Mouse (Mus musculus) CH12.LX (cell line): ENCODE data around the gene Gbgt1. TPM values are rescaled to one million over a fixed set of nuclear protein-coding genes. Genes with fewer than 3 reads are reported as not detected.

Source experiments
- DNase-seq: peaks from one replicate; pipeline ENCODE4 v3.0.0-alpha.2; 2013; ENCODE audit errors: extremely low read depth
- H3K27ac ChIP-seq: 2 replicates; pipeline ENCODE4 v1.5.1; 2012; ENCODE audit warnings: low read depth, mild to moderate bottlenecking, control low read depth, moderate library complexity; ENCODE audit not compliant: insufficient read depth
- H3K27me3 ChIP-seq: replicated peaks from 2 replicates; pipeline ENCODE3; 2012; ENCODE audit warnings: inconsistent platforms
- H3K36me3 ChIP-seq, 2 experiments: replicated peaks in 1 of 2; 2 replicates each; pipeline versions ENCODE3 to v1.6.1; 2012; ENCODE audit warnings: inconsistent platforms in 1 of 2, low read length in 1 of 2, mild to moderate bottlenecking in 1 of 2, mixed read lengths in 1 of 2, moderate library complexity in 1 of 2; ENCODE audit not compliant: control insufficient read depth in 1 of 2, insufficient read depth in 1 of 2
- H3K4me1 ChIP-seq, 2 experiments: 2 replicates each; pipeline ENCODE4 v1.6.1; 2012; ENCODE audit warnings: inconsistent platforms in 1 of 2, moderate library complexity in 1 of 2; ENCODE audit not compliant: insufficient read depth in 2 of 2, control insufficient read depth in 1 of 2
- H3K4me2 ChIP-seq: 2 replicates; pipeline ENCODE4 v1.6.1; 2012; ENCODE audit warnings: low read depth, mild to moderate bottlenecking, control low read depth; ENCODE audit not compliant: poor library complexity, insufficient read depth, severe bottlenecking
- H3K4me3 ChIP-seq, 3 experiments: fragments of 150-350 bp in 1 of 3; sonication (generic) in 1 of 3; replicated peaks in 1 of 3; 2 replicates each; pipeline versions ENCODE3 to v1.5.1; 2011 to 2012; ENCODE audit warnings: low read depth in 2 of 3, low read length in 2 of 3, mild to moderate bottlenecking in 2 of 3, moderate library complexity in 2 of 3, control low read depth in 1 of 3, improper control_type of control experiment in 1 of 3, inconsistent platforms in 1 of 3, mixed read lengths in 1 of 3; ENCODE audit not compliant: poor library complexity in 1 of 3
- H3K79me2 ChIP-seq: replicated peaks from 2 replicates; pipeline ENCODE4 v1.6.1; 2012; ENCODE audit warnings: mild to moderate bottlenecking, moderate library complexity; ENCODE audit not compliant: control insufficient read depth, poor library complexity, insufficient read depth, severe bottlenecking; ENCODE audit errors: extremely low read depth
- H3K9ac ChIP-seq: 2 replicates; pipeline ENCODE4 v1.6.1; 2012; ENCODE audit warnings: low read depth, mild to moderate bottlenecking, control low read depth, moderate library complexity; ENCODE audit not compliant: insufficient read depth
- H3K9me3 ChIP-seq: replicated peaks from 2 replicates; pipeline ENCODE3; 2012; ENCODE audit warnings: low read length, inconsistent platforms, mixed read lengths
- NELFE ChIP-seq: IDR thresholded peaks from 2 replicates; pipeline ENCODE4 v1.6.1; 2011; ENCODE audit warnings: low read depth, low read length, improper control_type of control experiment
- PAX5 ChIP-seq: IDR thresholded peaks from 2 replicates; pipeline ENCODE4 v1.6.1; 2012; ENCODE audit warnings: low read length, inconsistent platforms, mixed read lengths
- USF1 ChIP-seq: IDR thresholded peaks from 2 replicates; pipeline ENCODE4 v1.6.1; 2014; ENCODE audit warnings: low read depth, mild to moderate bottlenecking, inconsistent platforms, low read length, improper control_type of control experiment
- dilution Hi-C: fragments of 300-500 bp; cut with MboI; formaldehyde crosslinking; loops from 2 replicates; pipeline ENCODE4 v1.14.3; 2020; ENCODE audit warnings: low sequenced_read_pairs; ENCODE audit not compliant: extremely low pct_unique_long_range_greater_than_20kb, extremely low pct_ligation_motif_present
- in situ Hi-C: fragments of 300-500 bp; cut with MboI; formaldehyde crosslinking; loops from 3 replicates; pipeline ENCODE4 v1.14.3; 2019; ENCODE audit warnings: low sequenced_read_pairs, low pct_ligation_motif_present, low pct_unique_long_range_greater_than_20kb, mixed read lengths
- polyA plus RNA-seq: library from polyadenylated mRNA; unstranded; fragments of >175 nt; gene quantifications from 2 replicates; pipeline ENCODE4 v1.2.1, GENCODE M21; 2012; ENCODE audit warnings: low read depth; ENCODE audit not compliant: insufficient read length
- total RNA-seq, 2 experiments: library from RNA; depleted of rRNA; stranded (reverse); fragments of 300-350 nt in 1 of 2; fragments of >200 nt in 1 of 2; gene quantifications; 2 replicates each; pipeline ENCODE4 v1.2.3; 2012 to 2014

The Gbgt1 gene
- total and polyA plus RNA-seq, 3 experiments: not detected

DNA sequence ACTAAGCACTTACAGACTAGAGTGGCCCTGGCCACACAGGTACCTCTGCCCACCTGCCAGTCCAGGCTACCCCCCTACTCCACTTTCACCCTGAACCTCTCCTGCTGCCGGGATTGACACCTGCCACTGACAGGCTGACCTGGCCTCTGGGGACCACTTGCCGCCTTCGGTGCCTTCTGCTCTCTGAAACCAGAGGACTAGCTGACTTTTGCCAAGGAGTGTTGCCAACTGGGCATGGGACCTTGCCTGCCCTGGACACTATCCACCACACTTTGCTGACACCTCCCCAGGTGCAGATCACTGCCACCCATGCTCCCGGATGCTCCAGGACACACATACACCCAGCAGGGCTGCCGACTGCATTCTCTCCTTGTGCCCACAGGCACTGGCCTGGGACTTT is 55.6 kb downstream of the Gbgt1 start:
- Histone ChIP-seq H3K9me3 (no peaks in the 10 kb centered on the region), H3K9ac (no peak overlapping the region), H3K4me1 (peaks cover 4 to 9% of the 10 kb centered on the region in 2 experiments), H3K27ac (no peak overlapping the region), H3K4me2 (no peak overlapping the region), H3K79me2 (no peaks in the 10 kb centered on the region), H3K4me3 (no peak overlapping the region), H3K36me3 (peaks cover 39 to 68% of the 10 kb centered on the region in 2 experiments), H3K27me3 (no peaks in the 10 kb centered on the region)
- in situ Hi-C loops (no loop called here), dilution Hi-C loops (no loop called here)
- DNase-seq: no peak
- TF ChIP-seq USF1: no peak
- TF ChIP-seq NELFE: no peak
- no peak for TF ChIP-seq PAX5

Other genes starting within 250 kb of the Gbgt1 start
- not detected in 2 replicates for gene Ppp1r26, start 50.1 kb upstream of the Gbgt1 start, total RNA-seq (2012; rRNA removed)
- not detected in 2 replicates for gene Ppp1r26, start 50.1 kb upstream of the Gbgt1 start, total RNA-seq (2014; rRNA removed)
- 0.27 and 0.77 TPM in 2 replicates for gene Ppp1r26, start 50.1 kb upstream of the Gbgt1 start, polyA plus RNA-seq
- 0.98 and 1.6 TPM in 2 replicates for gene 1700007K13Rik, start 30.6 kb upstream of the Gbgt1 start, total RNA-seq (2012; rRNA removed)
- gene 1700007K13Rik, start 30.6 kb upstream of the Gbgt1 start, total RNA-seq (2014; rRNA removed): 0.74 TPM in 2 replicates
- 1.3 TPM in 1 of 2 replicates, not detected in the other for gene 1700007K13Rik, start 30.6 kb upstream of the Gbgt1 start, polyA plus RNA-seq
- gene Mrps2, start 28.8 kb upstream of the Gbgt1 start, total RNA-seq (2012; rRNA removed): 21.3 and 28.7 TPM in 2 replicates
- 45.5 and 46.6 TPM in 2 replicates for gene Mrps2, start 28.8 kb upstream of the Gbgt1 start, total RNA-seq (2014; rRNA removed)
- 73.3 and 78.5 TPM in 2 replicates for gene Mrps2, start 28.8 kb upstream of the Gbgt1 start, polyA plus RNA-seq
- not detected in 2 replicates for gene Gm10134, start 9.2 kb downstream of the Gbgt1 start, total RNA-seq (2012; rRNA removed)
- not detected in 2 replicates for gene Gm10134, start 9.2 kb downstream of the Gbgt1 start, total RNA-seq (2014; rRNA removed)
- gene Gm10134, start 9.2 kb downstream of the Gbgt1 start, polyA plus RNA-seq: not detected in 2 replicates
- 11.0 and 11.4 TPM in 2 replicates for gene Ralgds, start 16.2 kb downstream of the Gbgt1 start, total RNA-seq (2012; rRNA removed)
- 4.1 and 4.8 TPM in 2 replicates for gene Ralgds, start 16.2 kb downstream of the Gbgt1 start, total RNA-seq (2014; rRNA removed)
- gene Ralgds, start 16.2 kb downstream of the Gbgt1 start, polyA plus RNA-seq: 6.6 and 7.4 TPM in 2 replicates
- gene Cel, start 66.5 kb downstream of the Gbgt1 start, total RNA-seq (2012; rRNA removed): not detected in 2 replicates
- not detected in 2 replicates for gene Cel, start 66.5 kb downstream of the Gbgt1 start, total RNA-seq (2014; rRNA removed)
- not detected in 2 replicates for gene Cel, start 66.5 kb downstream of the Gbgt1 start, polyA plus RNA-seq
- gene Gtf3c5, start 86.9 kb downstream of the Gbgt1 start, total RNA-seq (2012; rRNA removed): 12.5 and 15.1 TPM in 2 replicates
- 8.4 and 8.6 TPM in 2 replicates for gene Gtf3c5, start 86.9 kb downstream of the Gbgt1 start, total RNA-seq (2014; rRNA removed)
- gene Gtf3c5, start 86.9 kb downstream of the Gbgt1 start, polyA plus RNA-seq: 27.4 and 30.7 TPM in 2 replicates
- 0.17 TPM in 1 of 2 replicates, not detected in the other for gene Gfi1b, start 125.1 kb downstream of the Gbgt1 start, total RNA-seq (2012; rRNA removed)
- 0.27 and 0.87 TPM in 2 replicates for gene Gfi1b, start 125.1 kb downstream of the Gbgt1 start, total RNA-seq (2014; rRNA removed)
- gene Gfi1b, start 125.1 kb downstream of the Gbgt1 start, polyA plus RNA-seq: 0.19 TPM in 1 of 2 replicates, not detected in the other
- gene Tsc1, start 144.3 kb downstream of the Gbgt1 start, total RNA-seq (2012; rRNA removed): 8.7 and 9.5 TPM in 2 replicates
- 7.6 and 8.1 TPM in 2 replicates for gene Tsc1, start 144.3 kb downstream of the Gbgt1 start, total RNA-seq (2014; rRNA removed)
- gene Tsc1, start 144.3 kb downstream of the Gbgt1 start, polyA plus RNA-seq: 12.2 and 13.4 TPM in 2 replicates
- gene Spaca9, start 202.8 kb downstream of the Gbgt1 start, total RNA-seq (2012; rRNA removed): 6.0 and 13.1 TPM in 2 replicates
- 8.0 and 9.2 TPM in 2 replicates for gene Spaca9, start 202.8 kb downstream of the Gbgt1 start, total RNA-seq (2014; rRNA removed)
- gene Spaca9, start 202.8 kb downstream of the Gbgt1 start, polyA plus RNA-seq: 7.4 and 9.8 TPM in 2 replicates
- gene Ak8, start 203.3 kb downstream of the Gbgt1 start, total RNA-seq (2012; rRNA removed): 0.55 and 0.84 TPM in 2 replicates
- 0.58 and 1.1 TPM in 2 replicates for gene Ak8, start 203.3 kb downstream of the Gbgt1 start, total RNA-seq (2014; rRNA removed)
- gene Ak8, start 203.3 kb downstream of the Gbgt1 start, polyA plus RNA-seq: 4.9 and 5.3 TPM in 2 replicates